Mouse (Mus musculus) lung, postnatal 0 days (tissue): ENCODE measurements around the gene Sord.

Experiments
- CTCF ChIP-seq: IDR thresholded peaks from 2 replicates; pipeline ENCODE4 v1.5.1; 2016; ENCODE audit warnings: antibody characterized with exemption, mild to moderate bottlenecking
- EP300 ChIP-seq: IDR thresholded peaks from 2 replicates; pipeline ENCODE4 v1.6.1; 2016; ENCODE audit warnings: antibody characterized with exemption, mild to moderate bottlenecking, control low read depth

DNA sequence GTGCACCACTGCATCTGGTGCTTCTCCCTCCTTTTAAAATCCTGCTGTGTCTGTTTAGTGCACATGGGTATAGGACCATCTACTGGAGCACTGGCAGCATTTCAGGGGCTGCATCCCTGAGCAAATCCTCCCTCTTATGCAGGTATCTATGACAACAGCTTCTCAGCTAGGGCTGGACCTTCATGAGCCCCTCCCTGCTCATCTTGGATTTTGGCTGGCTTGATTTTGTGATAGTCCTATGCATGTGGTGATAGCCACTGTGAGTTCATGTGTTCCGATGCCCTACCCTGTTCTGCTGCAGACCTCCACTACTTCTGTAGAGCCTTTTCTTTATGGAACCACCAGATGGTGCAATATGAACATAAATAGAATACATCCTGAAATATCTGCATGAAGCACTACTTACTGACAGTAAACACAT, 40.0 kb upstream of the Sord start:
- TF ChIP-seq CTCF (peak; percentile 67), EP300 (no peak)
